Mouse (Mus musculus) limb, embryonic 11.5 days (tissue): Measurements from ENCODE around the gene C1ql4. TPM values are rescaled to one million over a fixed set of nuclear protein-coding genes. Genes with fewer than 3 reads are reported as not detected.

ENCODE experiments used
- ATAC-seq: fragments of 200-750 bp; cut with Nextera tagmentation; 2 replicates; pipeline ENCODE4 v1.8.0; 2017; ENCODE audit warnings: low read depth; ENCODE audit not compliant: insufficient number of reproducible peaks, low FRiP score, low TSS enrichment
- DNase-seq: peaks from one replicate; pipeline ENCODE4 v3.0.0-alpha.2; 2015; ENCODE audit warnings: low spot score
- H3K27ac ChIP-seq: fragments of 300-500 bp; sonication (generic); replicated peaks from 2 replicates; pipeline ENCODE4 v1.5.1; 2014; ENCODE audit warnings: low read depth, mild to moderate bottlenecking, low read length
- H3K27me3 ChIP-seq: fragments of 300-500 bp; sonication (generic); 2 replicates; pipeline ENCODE4 v1.6.1; 2014; ENCODE audit warnings: mild to moderate bottlenecking, low read length, mixed read lengths; ENCODE audit not compliant: control insufficient read depth, insufficient read depth
- H3K36me3 ChIP-seq: fragments of 300-500 bp; sonication (generic); 2 replicates; pipeline ENCODE4 v1.6.1; 2014; ENCODE audit warnings: mild to moderate bottlenecking, low read length, moderate library complexity, mixed read lengths; ENCODE audit not compliant: control insufficient read depth, insufficient read depth
- H3K4me1 ChIP-seq: fragments of 300-500 bp; sonication (generic); 2 replicates; pipeline ENCODE4 v1.6.1; 2014; ENCODE audit warnings: low read length, mixed read lengths; ENCODE audit not compliant: control insufficient read depth, insufficient read depth
- H3K4me2 ChIP-seq: fragments of 300-500 bp; sonication (generic); 2 replicates; pipeline ENCODE4 v1.6.1; 2014; ENCODE audit warnings: low read depth, mild to moderate bottlenecking, moderate library complexity; ENCODE audit not compliant: severe bottlenecking
- H3K4me3 ChIP-seq: fragments of 300-500 bp; sonication (generic); 2 replicates; pipeline ENCODE4 v1.5.1; 2014; ENCODE audit warnings: low read depth, low read length
- H3K9ac ChIP-seq: fragments of 300-500 bp; sonication (generic); 2 replicates; pipeline ENCODE4 v1.6.1; 2014; ENCODE audit warnings: mild to moderate bottlenecking, low read length
- H3K9me3 ChIP-seq: fragments of 300-500 bp; sonication (generic); 2 replicates; pipeline ENCODE4 v1.6.1; 2016; ENCODE audit warnings: low read length; ENCODE audit not compliant: control insufficient read depth
- whole genome bisulfite sequencing: fragments of 180-500 bp; shearing (Covaris S2); extraction: QIAGEN DNeasy Blood & Tissue Kit; methylation state at CpG from one replicate; pipeline ENCODE4 v1.1.7; 2014; 5-methylcytosine and 5-hydroxymethylcytosine counted together
- microRNA-seq: library from miRNA; unstranded; fragments of <30 nt; microRNA quantifications from one replicate; pipeline ENCODE4, GENCODE M21; 2016
- polyA plus RNA-seq: library from polyadenylated mRNA; unstranded; fragments of >200 nt; fragmentation: Nextera tagmentation; extraction: Ambion mirVana; gene quantifications from 2 replicates; pipeline ENCODE4 v1.2.1, GENCODE M21; 2014

C1ql4 gene
- polyA plus RNA-seq, 1 experiment from 2014 or later: not detected

- H3K9ac ChIP-seq: no peak overlapping the region
- no peak for DNase-seq
- H3K4me2 ChIP-seq: no peak overlapping the region
- ATAC-seq: no peak
- no peaks in the 10 kb centered on the region for H3K27me3 ChIP-seq
- peaks cover 12% of the 10 kb centered on the region for H3K36me3 ChIP-seq
- H3K4me3 ChIP-seq: no peak overlapping the region
- H3K9me3 ChIP-seq: no peaks in the 10 kb centered on the region
- H3K4me1 ChIP-seq: no peaks in the 10 kb centered on the region
- 84% methylated on average over 1 of the region's 1 CpGs for WGBS
- no peak overlapping the region for H3K27ac ChIP-seq
These were observed 49.6 kb downstream of the C1ql4 start for GRCm38 (mm10) chr15:99038025-99038424.

- H3K4me1 ChIP-seq: peaks cover 8% of the 10 kb centered on the region; the same call in 1 of the 2 replicates
- no peak overlapping the region for H3K9ac ChIP-seq
- H3K36me3 ChIP-seq: peaks cover 12% of the 10 kb centered on the region
- no peak overlapping the region for H3K27ac ChIP-seq
- H3K27me3 ChIP-seq: no peaks in the 10 kb centered on the region
- no peak overlapping the region for H3K4me3 ChIP-seq
- no peak for ATAC-seq
- 94% methylated on average over 8 of the region's 8 CpGs for WGBS
- H3K4me2 ChIP-seq: no peak overlapping the region
- DNase-seq: no peak
- no peaks in the 10 kb centered on the region for H3K9me3 ChIP-seq
These were observed 51.2 kb downstream of the C1ql4 start for GRCm38 (mm10) chr15:99036249-99036905.

GRCm38 (mm10) chr15:99035431-99035830 lies 52.2 kb downstream of the C1ql4 start:
- Histone ChIP-seq H3K27ac (no peak overlapping the region), H3K36me3 (peaks cover 12% of the 10 kb centered on the region), H3K9me3 (no peaks in the 10 kb centered on the region), H3K9ac (no peak overlapping the region), H3K4me1 (peaks cover 8% of the 10 kb centered on the region; the same call in 1 of the 2 replicates), H3K4me3 (no peak overlapping the region), H3K27me3 (no peaks in the 10 kb centered on the region), H3K4me2 (no peak overlapping the region)
- DNase-seq (no peak), ATAC-seq (no peak)
- WGBS: 80% methylated on average over 4 of the region's 4 CpGs

Small RNAs within 50 kb of the gene (microRNA-seq; reads per million reads assigned to microRNA genes)
- gene Mir6960: 2.4 reads per million

Other genes with a start within 250 kb of the C1ql4 start
- gene Kmt2d, start 216.6 kb downstream of the C1ql4 start, polyA plus RNA-seq: 17.6 and 21.6 TPM in 2 replicates
- 19.8 and 22.2 TPM in 2 replicates for gene Rhebl1, start 193.3 kb downstream of the C1ql4 start, polyA plus RNA-seq
- 0.15 and 0.23 TPM in 2 replicates for gene Dhh, start 189.3 kb downstream of the C1ql4 start, polyA plus RNA-seq
- gene Lmbr1l, start 169.6 kb downstream of the C1ql4 start, polyA plus RNA-seq: 5.5 and 6.2 TPM in 2 replicates
- 2,238 and 2,358 TPM in 2 replicates for gene Tuba1b, start 153.3 kb downstream of the C1ql4 start, polyA plus RNA-seq
- gene Gm49450, start 134.3 kb downstream of the C1ql4 start, polyA plus RNA-seq: not detected in 2 replicates
- gene Tuba1a, start 134.1 kb downstream of the C1ql4 start, polyA plus RNA-seq: 1,453 and 1,516 TPM in 2 replicates
- 146 and 157 TPM in 2 replicates for gene Tuba1c, start 57.9 kb downstream of the C1ql4 start, polyA plus RNA-seq
- 0.10 and 0.11 TPM in 2 replicates for gene Prph, start 32.6 kb downstream of the C1ql4 start, polyA plus RNA-seq
- gene Troap, start 13.2 kb downstream of the C1ql4 start, polyA plus RNA-seq: 33.4 and 37.2 TPM in 2 replicates
- gene Dnajc22, start 5.4 kb upstream of the C1ql4 start, polyA plus RNA-seq: 0.61 and 0.62 TPM in 2 replicates
- gene Spats2, start 38.1 kb upstream of the C1ql4 start, polyA plus RNA-seq: 69.2 and 70.1 TPM in 2 replicates
- 0.07 TPM in 1 of 2 replicates, not detected in the other for gene Kcnh3, start 137.0 kb upstream of the C1ql4 start, polyA plus RNA-seq
- gene Mcrs1, start 164.1 kb upstream of the C1ql4 start, polyA plus RNA-seq: 165 and 168 TPM in 2 replicates
- gene Prpf40b, start 207.3 kb upstream of the C1ql4 start, polyA plus RNA-seq: 51.9 and 57.3 TPM in 2 replicates
- not detected in 2 replicates for gene Fam186b, start 208.1 kb upstream of the C1ql4 start, polyA plus RNA-seq